Mouse (Mus musculus) G1E (cell line): Measurements from ENCODE around the gene Alg9. TPM values are rescaled to one million over a fixed set of nuclear protein-coding genes. Genes with fewer than 3 reads are reported as not detected.

Experiments used
- ATAC-seq: 2 replicates; pipeline ENCODE4 v1.8.0; 2016; ENCODE audit warnings: mild to moderate bottlenecking; ENCODE audit not compliant: insufficient number of reproducible peaks, poor library complexity, low FRiP score, severe bottlenecking; ENCODE audit errors: extremely low read depth
- DNase-seq: peaks from one replicate; pipeline ENCODE4 v3.0.0; 2012; ENCODE audit warnings: low spot score
- H3K27me3 ChIP-seq: 2 replicates; pipeline ENCODE4 v1.6.1; 2012; ENCODE audit warnings: mild to moderate bottlenecking, low read length, inconsistent platforms; ENCODE audit not compliant: insufficient read depth
- H3K36me3 ChIP-seq: replicated peaks from 2 replicates; pipeline ENCODE3; 2012; ENCODE audit warnings: mild to moderate bottlenecking, inconsistent platforms
- H3K4me1 ChIP-seq: 2 replicates; pipeline ENCODE4 v1.6.1; 2012; ENCODE audit warnings: low read depth, low read length, inconsistent platforms, mixed read lengths; ENCODE audit not compliant: insufficient read depth
- H3K4me3 ChIP-seq: 2 replicates; pipeline ENCODE4 v1.5.1; 2012; ENCODE audit warnings: low read depth, mild to moderate bottlenecking, inconsistent platforms, low read length, moderate library complexity, mixed read lengths
- H3K9me3 ChIP-seq: replicated peaks from 2 replicates; pipeline ENCODE4 v1.6.1; 2012; ENCODE audit warnings: inconsistent platforms
- CTCF ChIP-seq: IDR thresholded peaks from 2 replicates; pipeline ENCODE4 v1.5.1; 2012; ENCODE audit warnings: low read depth, low read length, inconsistent platforms, mixed read lengths
- GATA1 ChIP-seq: IDR thresholded peaks from 2 replicates; pipeline ENCODE4 v1.6.1; 2012; ENCODE audit warnings: borderline replicate concordance, low read length, inconsistent platforms, mixed read lengths
- GATA2 ChIP-seq: IDR thresholded peaks from 2 replicates; pipeline ENCODE4 v1.6.1; 2012; ENCODE audit warnings: low read depth, low read length, inconsistent platforms, borderline replicate concordance
- POLR2AphosphoS5 ChIP-seq: IDR thresholded peaks from 2 replicates; pipeline ENCODE4 v1.6.1; 2012; ENCODE audit warnings: low read depth, low read length, inconsistent platforms; ENCODE audit not compliant: insufficient replicate concordance
- TAL1 ChIP-seq: conservative IDR thresholded peaks from 2 replicates; pipeline ENCODE4 v1.6.1; 2012; ENCODE audit warnings: low read depth, low read length, inconsistent platforms, mixed read lengths
- polyA plus RNA-seq: library from polyadenylated mRNA; stranded (reverse); fragments of >175 nt; gene quantifications from 2 replicates; pipeline ENCODE4 v1.2.3, GENCODE M21; 2012
- total RNA-seq, 2 experiments: library from RNA; stranded (forward) in 1 of 2; stranded (reverse) in 1 of 2; fragments of 200-1000 nt in 1 of 2; fragments of >200 nt in 1 of 2; fragmentation: Nextera tagmentation in 1 of 2; gene quantifications; 2 replicates each; pipeline ENCODE4 v1.2.3; 2014 to 2017

The Alg9 gene
- 29.3 and 35.3 TPM in 2 replicates for total RNA-seq (2014; fragmentation: Nextera tagmentation)
- 20.6 and 21.9 TPM in 2 replicates for total RNA-seq (2017)
- 14.8 and 18.0 TPM in 2 replicates for polyA plus RNA-seq

DNA sequence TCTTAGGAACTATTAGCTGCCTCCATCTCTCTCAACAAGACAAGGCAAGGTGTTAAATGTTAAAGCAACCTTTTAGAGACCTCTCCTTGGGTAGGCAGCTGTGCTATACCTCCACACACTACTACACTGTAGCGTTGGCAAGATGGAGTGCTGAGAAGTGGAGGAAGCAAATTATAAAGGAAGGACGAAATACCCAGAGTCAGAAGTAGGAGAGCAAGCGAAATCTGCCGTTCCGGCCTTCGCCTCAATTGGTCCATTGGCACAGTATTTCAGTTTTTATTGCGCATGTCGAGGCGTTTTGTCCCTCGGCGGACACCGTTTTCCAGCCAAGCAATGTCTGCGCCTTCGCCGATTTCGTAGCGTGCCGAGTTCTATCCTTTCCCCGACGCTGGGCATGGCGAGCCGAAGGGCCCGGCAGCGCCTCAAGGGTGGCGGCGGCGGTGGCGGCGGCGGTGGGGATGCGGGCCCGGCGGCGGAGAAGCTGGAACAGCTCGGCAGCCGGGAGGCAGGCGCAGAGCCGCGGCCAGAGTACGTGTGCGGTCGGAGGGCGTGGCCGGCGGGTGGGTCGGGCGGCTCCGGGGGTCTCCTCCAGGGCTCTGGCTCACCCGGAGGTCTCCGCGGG is at the start of gene Alg9, which contains the start of gene 1110032A03Rik:
Gene Alg9, plus strand, starts transcription at position 29 of the 622 bp plus-strand sequence.
Gene 1110032A03Rik, minus strand, starts transcription at position 530 of the 622 bp plus-strand sequence.
- Histone ChIP-seq H3K4me3 (peak within 1 kb of the TSS; percentile 87), H3K36me3 (peaks cover 52% of the 10 kb centered on the region), H3K9me3 (no peaks in the 10 kb centered on the region), H3K4me1 (peaks cover 43% of the 10 kb centered on the region), H3K27me3 (no peaks in the 10 kb centered on the region)
- TF ChIP-seq GATA1 (no peak), CTCF (no peak), GATA2 (no peak), TAL1 (no peak), POLR2AphosphoS5 (no peak)
- DNase-seq (peak; percentile 59), ATAC-seq (0 out of 2 replicates have a peak, but pooled peaks have one; percentile 6)

DNA sequence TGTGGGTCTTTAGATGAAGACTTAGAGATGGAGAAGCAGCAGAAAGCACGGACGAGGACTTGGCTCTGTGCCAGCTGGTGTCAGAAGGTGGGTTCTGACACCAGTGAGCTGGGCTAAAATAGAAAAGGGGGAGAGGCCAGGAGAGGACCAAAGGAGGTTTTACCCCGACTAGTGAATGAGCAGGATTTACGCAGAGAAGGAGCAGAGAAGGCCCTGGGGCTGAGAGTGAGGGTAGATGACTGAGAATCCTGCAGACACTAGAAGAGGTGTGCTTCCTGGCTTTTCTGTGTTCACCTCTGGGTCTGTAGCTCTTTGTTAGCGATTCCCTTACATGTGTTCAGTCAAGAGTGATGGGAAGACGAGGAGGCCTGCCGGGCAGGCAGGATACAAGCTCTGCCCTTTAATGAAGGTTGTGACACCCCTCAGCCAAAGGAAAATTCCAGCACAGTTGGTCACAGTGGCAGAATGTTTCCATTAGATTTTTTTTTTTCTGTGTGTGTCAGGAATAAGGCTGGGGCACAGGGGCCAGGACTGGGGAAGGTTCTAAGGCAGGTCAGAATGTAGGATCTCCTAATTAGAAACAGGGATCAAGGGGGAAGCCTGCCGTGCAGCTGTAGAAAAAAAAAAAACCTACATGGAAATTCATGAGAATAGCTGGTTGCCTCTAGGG is 48.8 kb upstream of the Alg9 start:
- no peak for ATAC-seq

DNA sequence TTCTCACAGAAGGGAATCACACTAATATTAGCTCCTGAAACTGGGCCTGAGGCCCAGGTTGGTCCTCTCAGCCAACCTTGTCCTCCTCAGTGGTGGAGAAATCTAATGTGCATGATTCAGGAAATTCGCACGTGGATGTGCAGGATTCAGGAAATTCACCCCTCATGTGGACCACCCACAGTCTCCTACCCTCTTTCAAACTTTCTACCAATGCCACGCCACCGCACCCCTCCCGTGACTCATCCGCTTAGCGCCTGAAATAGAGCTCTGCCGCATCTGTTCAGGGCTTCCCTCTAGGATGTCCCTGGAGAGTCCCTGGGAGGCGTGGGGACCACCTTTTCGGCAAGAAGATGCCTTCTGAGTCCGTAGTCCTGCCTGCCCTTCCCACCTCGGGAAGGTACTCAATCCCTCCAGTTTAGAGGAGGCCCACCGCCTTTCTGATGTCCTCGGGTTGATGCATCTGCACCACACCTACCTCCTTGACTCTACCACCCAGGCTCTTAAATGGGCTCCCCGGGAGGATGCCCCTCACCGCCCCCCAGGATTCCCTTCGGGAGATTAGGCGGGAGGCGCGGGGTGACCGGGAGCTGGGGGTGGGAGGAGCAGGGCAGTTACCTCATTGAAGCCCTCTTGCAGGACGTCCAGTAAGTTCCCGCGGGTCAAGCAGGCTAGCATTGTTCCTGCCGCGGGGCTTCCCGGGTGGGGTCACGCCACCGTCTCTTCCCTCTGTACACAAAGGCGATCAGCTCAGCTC is 47.5 kb upstream of the Alg9 start:
- H3K4me3 ChIP-seq = no peak overlapping the region
- peaks cover 33% of the 10 kb centered on the region for H3K27me3 ChIP-seq
- no peak for DNase-seq
- no peak for ATAC-seq
- no peak for TF ChIP-seq GATA1
- TF ChIP-seq CTCF = no peak
- no peak for TF ChIP-seq POLR2AphosphoS5
- no peak for TF ChIP-seq GATA2
- TF ChIP-seq TAL1 = no peak
- H3K4me1 ChIP-seq = no peaks in the 10 kb centered on the region; the same call in 1 of the 2 replicates
- H3K36me3 ChIP-seq = no peaks in the 10 kb centered on the region
- H3K9me3 ChIP-seq = no peaks in the 10 kb centered on the region

More for the DNA sequence above, 48.8 kb upstream of the Alg9 start:
- Histone ChIP-seq H3K36me3 (no peaks in the 10 kb centered on the region), H3K27me3 (peaks cover 35% of the 10 kb centered on the region), H3K4me3 (no peak overlapping the region), H3K4me1 (no peaks in the 10 kb centered on the region; the same call in 1 of the 2 replicates), H3K9me3 (no peaks in the 10 kb centered on the region)
- DNase-seq = no peak
- TF ChIP-seq TAL1 = no peak
- TF ChIP-seq POLR2AphosphoS5 = no peak
- no peak for TF ChIP-seq GATA2
- TF ChIP-seq GATA1 = no peak
- no peak for TF ChIP-seq CTCF

DNA sequence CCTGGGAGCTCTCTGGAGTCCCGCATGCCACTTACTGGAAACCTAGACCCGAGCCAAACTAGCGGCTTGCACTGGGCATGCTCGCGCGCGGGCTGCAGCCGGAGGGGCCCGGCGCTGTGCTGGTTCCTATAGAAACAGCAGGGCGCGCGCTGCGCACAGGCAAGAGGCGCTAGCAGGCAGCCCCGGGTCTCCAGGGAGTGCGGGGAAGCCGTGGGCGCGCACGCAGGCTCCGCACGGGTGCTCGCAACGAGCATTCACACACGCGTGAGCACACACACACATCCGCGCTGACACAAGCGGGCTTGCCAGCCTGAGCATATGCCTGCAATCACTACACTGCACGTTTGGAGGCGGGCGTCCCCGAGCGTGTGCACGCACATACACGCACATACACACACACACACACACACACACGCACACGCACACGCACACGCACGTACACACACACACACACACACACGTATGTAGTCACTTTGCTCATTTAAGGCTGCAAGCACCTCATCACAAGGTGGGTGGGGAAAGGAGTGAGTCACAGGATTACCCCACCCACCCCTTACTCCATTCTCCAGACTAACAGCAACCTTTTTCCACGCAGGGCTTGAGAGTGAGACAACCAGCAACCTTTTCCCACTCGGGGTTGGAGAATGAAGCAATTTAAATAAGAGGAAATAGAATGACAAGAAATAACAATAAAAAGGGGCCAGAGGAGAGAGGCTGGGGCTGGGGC is 46.7 kb upstream of the Alg9 start:
- TF ChIP-seq CTCF = no peak
- no peak for TF ChIP-seq TAL1
- TF ChIP-seq GATA2 = no peak
- TF ChIP-seq POLR2AphosphoS5 = no peak
- TF ChIP-seq GATA1 = no peak
- DNase-seq (no peak), ATAC-seq (no peak)
- no peaks in the 10 kb centered on the region for H3K9me3 ChIP-seq
- H3K27me3 ChIP-seq = peaks cover 33% of the 10 kb centered on the region
- H3K4me1 ChIP-seq = no peaks in the 10 kb centered on the region; the same call in 1 of the 2 replicates
- H3K36me3 ChIP-seq = no peaks in the 10 kb centered on the region
- H3K4me3 ChIP-seq = no peak overlapping the region

DNA sequence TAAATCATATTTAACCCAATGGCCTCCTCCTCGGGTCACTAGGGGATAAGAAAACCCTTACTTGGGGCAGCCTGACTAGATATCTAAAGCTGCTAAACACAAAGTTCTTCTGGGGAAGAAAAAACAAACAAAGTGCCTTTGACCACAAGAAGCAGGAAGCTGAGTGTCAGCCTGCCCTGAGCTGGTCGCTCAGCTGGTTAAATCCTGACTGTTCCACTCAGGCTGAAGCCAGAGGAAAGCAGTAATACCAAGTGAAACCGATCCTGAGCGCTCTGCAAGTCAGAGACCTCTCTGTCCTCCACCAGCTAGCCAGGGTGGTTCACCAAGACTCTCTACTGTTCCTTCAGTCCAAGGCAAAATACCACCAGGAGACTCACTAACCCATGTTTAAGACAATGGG is 45.2 kb upstream of the Alg9 start:
- peaks cover 34% of the 10 kb centered on the region for H3K27me3 ChIP-seq
- ATAC-seq = no peak

More for the DNA sequence above, 45.2 kb upstream of the Alg9 start:
- Histone ChIP-seq H3K4me3 (no peak overlapping the region), H3K36me3 (no peaks in the 10 kb centered on the region), H3K4me1 (no peaks in the 10 kb centered on the region; the same call in 1 of the 2 replicates), H3K9me3 (no peaks in the 10 kb centered on the region)
- TF ChIP-seq GATA1 = no peak
- TF ChIP-seq GATA2 = no peak
- no peak for TF ChIP-seq POLR2AphosphoS5
- TF ChIP-seq TAL1 = no peak
- TF ChIP-seq CTCF = no peak
- no peak for DNase-seq
